Mouse (Mus musculus) gastrocnemius, adult 2 months (tissue): ENCODE measurements around the gene Gm21258. TPM values are rescaled to one million over a fixed set of nuclear protein-coding genes. Genes with fewer than 3 reads are reported as not detected.
"Not testable (repeated sequence)": the region's sequence is repeated elsewhere in the genome, so short reads cannot be mapped to it uniquely, and the experiment has no call there.

Experiments used
- DNase-seq: peaks from one replicate; pipeline ENCODE4 v3.0.0; 2022
- H3K27ac ChIP-seq: fragments of 200-600 bp; 2 replicates; pipeline ENCODE4 v1.8.1; 2022; ENCODE audit warnings: mild to moderate bottlenecking
- H3K4me3 ChIP-seq: fragments of 200-600 bp; 2 replicates; pipeline ENCODE4 v1.8.1; 2022; ENCODE audit warnings: mild to moderate bottlenecking, moderate library complexity
- intact Hi-C: fragments of 180-260 bp; cut with DNase I; formaldehyde crosslinking; loops from one replicate; pipeline ENCODE4 v1.15.1; 2025
- long read RNA-seq, 2 experiments: library from polyadenylated mRNA; stranded (forward); transcript quantifications; one replicate each; pipeline ENCODE4 v2.0.0; 2021
- total RNA-seq, 2 experiments: library from RNA; stranded (reverse); gene quantifications; 2 replicates each; pipeline ENCODE4 v1.2.3; 2021

Gm21258 gene
- total RNA-seq: not detected
- long read RNA-seq, experiment 1: 0 reads
- long read RNA-seq, experiment 2: 0 reads

- intact Hi-C loops, H3K4me3 ChIP-seq, H3K27ac ChIP-seq, DNase-seq: not testable (repeated sequence)
These were observed at the start of gene Gm21258 for GRCm38 (mm10) chrY:52779740-52780139. TSS of gene Gm21258 (plus strand) at chrY:52780040.
